Mouse (Mus musculus): Measurements from ENCODE around the gene Cyb561.

GRCm38 (mm10) chr11:105958566-105958965, 5.4 kb upstream of the Cyb561 start:
- TF ChIP-seq CTCF (IDR thresholded peaks at IDR 0.05; ENCODE audit: low read depth) (no peak), EP300 (IDR thresholded peaks at IDR 0.05; ENCODE audit: low read depth) (no peak)
